In genomic region chr6:50309019-50309418, GRCm38 (mm10) we compare ENCODE assay signal across 8 mouse cellular contexts. TPM values are rescaled to one million over a fixed set of nuclear protein-coding genes. Genes with fewer than 3 reads are reported as not detected.
DNase-seq lines count a peak whose midpoint lies in the region; ATAC-seq and TF ChIP-seq lines count a peak whose summit lies in the region.
"Had no signal": no experiment of that assay in that cellular context is flagged by ENCODE, and none has a peak within 500 bp of the region (broad histone marks: within the 10 kb centered on the region; RNA-seq: fewer than 3 reads in every experiment).

No protein-coding gene starts in this region.

- no peak for ATAC-seq in kidney, embryonic 15.5 days (replicated peaks; ENCODE audit: low FRiP score)
- ATAC-seq in hindbrain, embryonic 14.5 days (ENCODE audit: low FRiP score) = no peak

- in situ Hi-C loops in CH12.LX (cut with MboI; ENCODE audit: low pct_ligation_motif_present, low pct_unique_long_range_greater_than_20kb, low sequenced_read_pairs) = loop anchor here (25.0 kb wide), 1 partner anchor 797 kb away; no protein-coding TSS in a partner anchor

- TF ChIP-seq RAD21 in CH12.LX (IDR thresholded peaks at IDR 0.05; ENCODE audit: low read depth, low read length) = peak; percentile 55

- TF ChIP-seq POLR2A in CH12.LX (IDR thresholded peaks at IDR 0.05; ENCODE audit: low read depth, low read length) = no peak

- no peaks in the 10 kb centered on the region for H3K4me1 ChIP-seq in kidney, embryonic 15.5 days
- peaks cover 11 to 28% of the 10 kb centered on the region in 2 experiments for H3K4me1 ChIP-seq in CH12.LX (ENCODE audit: control insufficient read depth in 1 of 2, insufficient read depth in 2 of 2)
- H3K4me1 ChIP-seq in hindbrain, embryonic 14.5 days (replicated peaks; ENCODE audit: control insufficient read depth, insufficient read depth, low read length) = no peaks in the 10 kb centered on the region

- H3K36me3 ChIP-seq in kidney, embryonic 15.5 days = peaks cover 11% of the 10 kb centered on the region
- peaks cover 3 to 8% of the 10 kb centered on the region in 2 experiments for H3K36me3 ChIP-seq in CH12.LX (replicated peaks in 1 of 2; ENCODE audit: control insufficient read depth in 1 of 2, insufficient read depth in 1 of 2, low read length in 1 of 2)
- H3K36me3 ChIP-seq in hindbrain, embryonic 14.5 days (replicated peaks; ENCODE audit: control insufficient read depth, insufficient read depth) = no peaks in the 10 kb centered on the region

- H3K9ac ChIP-seq in kidney, embryonic 15.5 days = no peak overlapping the region
- no peak overlapping the region for H3K9ac ChIP-seq in CH12.LX (ENCODE audit: insufficient read depth, low read depth)
- H3K9ac ChIP-seq in hindbrain, embryonic 14.5 days = no peak overlapping the region
- H3K9ac ChIP-seq: embryonic facial prominence, embryonic 13.5 days had no signal

- no peaks in the 10 kb centered on the region for H3K27me3 ChIP-seq in kidney, embryonic 15.5 days
- H3K27me3 ChIP-seq in CH12.LX (replicated peaks) = no peaks in the 10 kb centered on the region
- H3K27me3 ChIP-seq in hindbrain, embryonic 14.5 days (ENCODE audit: control insufficient read depth, insufficient read depth, low read length) = no peaks in the 10 kb centered on the region
- H3K27me3 ChIP-seq: embryonic facial prominence, embryonic 13.5 days had no signal

- no peaks in the 10 kb centered on the region for H3K9me3 ChIP-seq in kidney, embryonic 15.5 days (replicated peaks)
- no peaks in the 10 kb centered on the region for H3K9me3 ChIP-seq in CH12.LX (replicated peaks; ENCODE audit: low read length)
- H3K9me3 ChIP-seq in hindbrain, embryonic 14.5 days (ENCODE audit: control insufficient read depth, low read length) = no peaks in the 10 kb centered on the region
- H3K9me3 ChIP-seq: embryonic facial prominence, embryonic 13.5 days had no signal

- H3K27ac ChIP-seq in kidney, embryonic 15.5 days = no peak overlapping the region
- H3K27ac ChIP-seq in CH12.LX (ENCODE audit: insufficient read depth, low read depth) = no peak overlapping the region
- no peak overlapping the region for H3K27ac ChIP-seq in hindbrain, embryonic 14.5 days
- H3K27ac ChIP-seq: embryonic facial prominence, embryonic 13.5 days had no signal

- dilution Hi-C loops in CH12.LX (cut with MboI; ENCODE audit: extremely low pct_ligation_motif_present, extremely low pct_unique_long_range_greater_than_20kb, low sequenced_read_pairs) = loop anchor here (25.0 kb wide), 1 partner anchor 103 kb away; no protein-coding TSS in a partner anchor

- DNase-seq in kidney, adult 9 months = peak; percentile 32
- DNase-seq in CH12.LX (ENCODE audit: extremely low read depth) (peak; percentile 42), MN1 (ENCODE audit: low spot score) (peak; percentile 35)
- DNase-seq in hindbrain, embryonic 14.5 days (ENCODE audit: low spot score) = peak; percentile 78
- peak; percentile 31 to 59 for DNase-seq in lung, postnatal 4 days
- DNase-seq in c-Kit-positive CD71-positive TER-119-positive erythroid progenitor cells, embryonic 14.5 days (ENCODE audit: low spot score) = no peak

- WGBS in kidney, embryonic 15.5 days = 47% methylated on average over 6 of the region's 6 CpGs
- 38% methylated on average over 6 of the region's 6 CpGs for WGBS in hindbrain, embryonic 14.5 days

- no peaks in the 10 kb centered on the region for H3K79me2 ChIP-seq in CH12.LX (replicated peaks; ENCODE audit: control insufficient read depth, extremely low read depth, insufficient read depth, poor library complexity, severe bottlenecking)

- no peak for TF ChIP-seq EP300 in CH12.LX (IDR thresholded peaks at IDR 0.05; ENCODE audit: low read length)

- H3K4me3 ChIP-seq in kidney, embryonic 15.5 days (replicated peaks) = no peak overlapping the region
- H3K4me3 ChIP-seq in CH12.LX (replicated peaks in 1 of 3; ENCODE audit: low read depth in 2 of 3, low read length in 2 of 3, poor library complexity in 1 of 3) = no peak overlapping the region
- H3K4me3 ChIP-seq in hindbrain, embryonic 14.5 days (replicated peaks; ENCODE audit: low read length) = no peak overlapping the region
- H3K4me3 ChIP-seq: embryonic facial prominence, embryonic 13.5 days had no signal

- TF ChIP-seq CTCF in CH12.LX (conservative IDR thresholded peaks at IDR 0.05 in 1 of 2, IDR thresholded peaks at IDR 0.05 in 1 of 2; ENCODE audit: low read depth in 2 of 2, low read length in 2 of 2) = peak in 1 of 2 experiments; percentile 84; a peak in 3 of 4 replicates

- H3K4me2 ChIP-seq in kidney, embryonic 15.5 days = no peak overlapping the region
- no peak overlapping the region for H3K4me2 ChIP-seq in CH12.LX (ENCODE audit: insufficient read depth, low read depth, poor library complexity, severe bottlenecking)
- H3K4me2 ChIP-seq in hindbrain, embryonic 14.5 days (replicated peaks) = no peak overlapping the region
- H3K4me2 ChIP-seq: embryonic facial prominence, embryonic 13.5 days had no signal

TF ChIP-seq in CH12.LX, 34 proteins besides CTCF, POLR2A, EP300 and RAD21:
- TF ChIP-seq MEF2A (IDR thresholded peaks at IDR 0.05; ENCODE audit: borderline replicate concordance, low read depth, low read length) (no peak), POLR2AphosphoS2 (IDR thresholded peaks at IDR 0.05; ENCODE audit: low read depth, low read length) (no peak), SMC3 (IDR thresholded peaks at IDR 0.05; ENCODE audit: low read depth, low read length) (peak; percentile 78), ZNF384 (IDR thresholded peaks at IDR 0.05; ENCODE audit: low read depth, low read length) (0 out of 2 replicates have a peak, but pooled peaks have one; percentile 27), ELF1 (IDR thresholded peaks at IDR 0.05; ENCODE audit: low read depth, low read length) (no peak)

RNA-seq across cellular contexts. Expression of gene Gsdme, which starts 45.4 kb away (rescaled TPM):
- 56.2 and 59.0 TPM in 2 replicates for polyA plus RNA-seq in kidney, embryonic 15.5 days (2015; fragmentation: Nextera tagmentation; extraction: Ambion mirVana)
- total RNA-seq in CH12.LX (2012; rRNA removed) (0.29 and 0.38 TPM in 2 replicates), CH12.LX (2014; rRNA removed) (not detected in 2 replicates)
- 1.8 and 2.0 TPM in 2 replicates for polyA plus RNA-seq in CH12.LX (2012; ENCODE audit: insufficient read length, low read depth)
- 78.3 and 83.8 TPM in 2 replicates for polyA plus RNA-seq in hindbrain, embryonic 14.5 days (2014; fragmentation: Nextera tagmentation; extraction: Ambion mirVana)

Comparison
In these comparisons a context has a peak if more than half of its experiments do, and no peak if none do; other contexts are left out.
1. RNA of gene Gsdme, which starts 45.4 kb away (polyA plus RNA-seq): 78.3 to 83.8 TPM in hindbrain, embryonic 14.5 days and 56.2 to 59.0 TPM in kidney, embryonic 15.5 days; 1.8 to 2.0 TPM in CH12.LX; every median in the first group is over 10 times any median in the second.